Mouse (Mus musculus): ENCODE measurements around the gene Fhl5. TPM values are rescaled to one million over a fixed set of nuclear protein-coding genes. Genes with fewer than 3 reads are reported as not detected.
"Not testable (repeated sequence)": the region's sequence is repeated elsewhere in the genome, so short reads cannot be mapped to it uniquely, and the experiment has no call there.

Gene Fhl5
- polyA plus RNA-seq, 1 experiment from 2014 or later: 0.63 TPM

- 90% methylated on average over 1 of the region's 1 CpGs for WGBS
- not testable (repeated sequence) for H3K27me3 ChIP-seq (ENCODE audit: control insufficient read depth, insufficient read depth, low read length); H3K4me3 ChIP-seq (replicated peaks; ENCODE audit: low read length); H3K9me3 ChIP-seq (replicated peaks; ENCODE audit: control insufficient read depth, low read length); H3K9ac ChIP-seq (ENCODE audit: low read length); H3K4me1 ChIP-seq (ENCODE audit: control insufficient read depth, insufficient read depth, low read length); H3K36me3 ChIP-seq (ENCODE audit: control insufficient read depth, insufficient read depth, low read length); H3K4me2 ChIP-seq (ENCODE audit: low read depth, low read length); ATAC-seq (ENCODE audit: insufficient read depth, low FRiP score); H3K27ac ChIP-seq (ENCODE audit: low read length)
Measured at GRCm38 (mm10) chr4:25233767-25234166, 8.9 kb downstream of the Fhl5 start.

- Histone ChIP-seq H3K9me3 (replicated peaks; ENCODE audit: control insufficient read depth, low read length) (no peaks in the 10 kb centered on the region), H3K4me3 (replicated peaks; ENCODE audit: low read length) (no peak overlapping the region), H3K27me3 (ENCODE audit: control insufficient read depth, insufficient read depth, low read length) (no peaks in the 10 kb centered on the region), H3K4me2 (ENCODE audit: low read depth, low read length) (no peak overlapping the region), H3K4me1 (ENCODE audit: control insufficient read depth, insufficient read depth, low read length) (no peaks in the 10 kb centered on the region), H3K36me3 (ENCODE audit: control insufficient read depth, insufficient read depth, low read length) (no peaks in the 10 kb centered on the region), H3K27ac (ENCODE audit: low read length) (no peak overlapping the region), H3K9ac (ENCODE audit: low read length) (no peak overlapping the region)
- no peak for ATAC-seq (ENCODE audit: insufficient read depth, low FRiP score)
- WGBS: 91% methylated on average over 3 of the region's 3 CpGs
Measured at GRCm38 (mm10) chr4:25232546-25232945, 10.1 kb downstream of the Fhl5 start.

GRCm38 (mm10) chr4:25227527-25227926 lies 15.1 kb downstream of the Fhl5 start:
- Histone ChIP-seq H3K4me1 (ENCODE audit: control insufficient read depth, insufficient read depth, low read length) (no peaks in the 10 kb centered on the region), H3K4me2 (ENCODE audit: low read depth, low read length) (no peak overlapping the region), H3K36me3 (ENCODE audit: control insufficient read depth, insufficient read depth, low read length) (no peaks in the 10 kb centered on the region), H3K27ac (ENCODE audit: low read length) (no peak overlapping the region), H3K9me3 (replicated peaks; ENCODE audit: control insufficient read depth, low read length) (no peaks in the 10 kb centered on the region), H3K9ac (ENCODE audit: low read length) (no peak overlapping the region), H3K27me3 (ENCODE audit: control insufficient read depth, insufficient read depth, low read length) (no peaks in the 10 kb centered on the region), H3K4me3 (replicated peaks; ENCODE audit: low read length) (no peak overlapping the region)
- no peak for ATAC-seq (ENCODE audit: insufficient read depth, low FRiP score)
- 20% methylated on average over 1 of the region's 1 CpGs for WGBS

- H3K4me3 ChIP-seq (replicated peaks; ENCODE audit: low read length): no peak overlapping the region
- H3K36me3 ChIP-seq (ENCODE audit: control insufficient read depth, insufficient read depth, low read length): no peaks in the 10 kb centered on the region
- H3K9ac ChIP-seq (ENCODE audit: low read length): no peak overlapping the region
- no peaks in the 10 kb centered on the region for H3K4me1 ChIP-seq (ENCODE audit: control insufficient read depth, insufficient read depth, low read length)
- H3K27me3 ChIP-seq (ENCODE audit: control insufficient read depth, insufficient read depth, low read length): no peaks in the 10 kb centered on the region
- no peak for ATAC-seq (ENCODE audit: insufficient read depth, low FRiP score)
- H3K9me3 ChIP-seq (replicated peaks; ENCODE audit: control insufficient read depth, low read length): no peaks in the 10 kb centered on the region
- no peak overlapping the region for H3K4me2 ChIP-seq (ENCODE audit: low read depth, low read length)
- H3K27ac ChIP-seq (ENCODE audit: low read length): no peak overlapping the region
Measured at GRCm38 (mm10) chr4:25221927-25222326, 20.7 kb downstream of the Fhl5 start.

GRCm38 (mm10) chr4:25213451-25213850 lies 29.2 kb downstream of the Fhl5 start:
- no peak overlapping the region for H3K4me3 ChIP-seq (replicated peaks; ENCODE audit: low read length)
- no peak overlapping the region for H3K4me2 ChIP-seq (ENCODE audit: low read depth, low read length)
- H3K4me1 ChIP-seq (ENCODE audit: control insufficient read depth, insufficient read depth, low read length): no peaks in the 10 kb centered on the region
- no peak overlapping the region for H3K27ac ChIP-seq (ENCODE audit: low read length)
- WGBS: 57% methylated on average over 5 of the region's 5 CpGs
- ATAC-seq (ENCODE audit: insufficient read depth, low FRiP score): no peak
- no peaks in the 10 kb centered on the region for H3K9me3 ChIP-seq (replicated peaks; ENCODE audit: control insufficient read depth, low read length)
- no peak overlapping the region for H3K9ac ChIP-seq (ENCODE audit: low read length)
- no peaks in the 10 kb centered on the region for H3K27me3 ChIP-seq (ENCODE audit: control insufficient read depth, insufficient read depth, low read length)
- no peaks in the 10 kb centered on the region for H3K36me3 ChIP-seq (ENCODE audit: control insufficient read depth, insufficient read depth, low read length)

GRCm38 (mm10) chr4:25206166-25206565 lies 36.5 kb downstream of the Fhl5 start:
- H3K9me3 ChIP-seq (replicated peaks; ENCODE audit: control insufficient read depth, low read length): no peaks in the 10 kb centered on the region
- H3K27me3 ChIP-seq (ENCODE audit: control insufficient read depth, insufficient read depth, low read length): no peaks in the 10 kb centered on the region
- no peak overlapping the region for H3K9ac ChIP-seq (ENCODE audit: low read length)
- WGBS: 87% methylated on average over 4 of the region's 4 CpGs
- H3K4me1 ChIP-seq (ENCODE audit: control insufficient read depth, insufficient read depth, low read length): no peaks in the 10 kb centered on the region
- no peak overlapping the region for H3K27ac ChIP-seq (ENCODE audit: low read length)
- no peak overlapping the region for H3K4me2 ChIP-seq (ENCODE audit: low read depth, low read length)
- no peak overlapping the region for H3K4me3 ChIP-seq (replicated peaks; ENCODE audit: low read length)
- no peak for ATAC-seq (ENCODE audit: insufficient read depth, low FRiP score)
- no peaks in the 10 kb centered on the region for H3K36me3 ChIP-seq (ENCODE audit: control insufficient read depth, insufficient read depth, low read length)

GRCm38 (mm10) chr4:25197310-25197709 lies 45.4 kb downstream of the Fhl5 start:
- no peak overlapping the region for H3K27ac ChIP-seq (ENCODE audit: low read length)
- no peak overlapping the region for H3K4me3 ChIP-seq (replicated peaks; ENCODE audit: low read length)
- no peaks in the 10 kb centered on the region for H3K4me1 ChIP-seq (ENCODE audit: control insufficient read depth, insufficient read depth, low read length)
- no peak overlapping the region for H3K4me2 ChIP-seq (ENCODE audit: low read depth, low read length)
- no peaks in the 10 kb centered on the region for H3K9me3 ChIP-seq (replicated peaks; ENCODE audit: control insufficient read depth, low read length)
- H3K9ac ChIP-seq (ENCODE audit: low read length): no peak overlapping the region
- no peaks in the 10 kb centered on the region for H3K27me3 ChIP-seq (ENCODE audit: control insufficient read depth, insufficient read depth, low read length)
- 73% methylated on average over 1 of the region's 1 CpGs for WGBS
- no peaks in the 10 kb centered on the region for H3K36me3 ChIP-seq (ENCODE audit: control insufficient read depth, insufficient read depth, low read length)
- ATAC-seq (ENCODE audit: insufficient read depth, low FRiP score): no peak

GRCm38 (mm10) chr4:25179617-25180208 lies 63.0 kb downstream of the Fhl5 start:
- Histone ChIP-seq H3K9me3 (replicated peaks; ENCODE audit: control insufficient read depth, low read length) (no peaks in the 10 kb centered on the region), H3K27ac (ENCODE audit: low read length) (no peak overlapping the region), H3K36me3 (ENCODE audit: control insufficient read depth, insufficient read depth, low read length) (no peaks in the 10 kb centered on the region), H3K9ac (ENCODE audit: low read length) (no peak overlapping the region), H3K4me3 (replicated peaks; ENCODE audit: low read length) (no peak overlapping the region), H3K4me1 (ENCODE audit: control insufficient read depth, insufficient read depth, low read length) (no peaks in the 10 kb centered on the region), H3K27me3 (ENCODE audit: control insufficient read depth, insufficient read depth, low read length) (no peaks in the 10 kb centered on the region), H3K4me2 (ENCODE audit: low read depth, low read length) (no peak overlapping the region)
- ATAC-seq (ENCODE audit: insufficient read depth, low FRiP score): no peak
- WGBS: 56% methylated on average over 4 of the region's 4 CpGs
